Mouse (Mus musculus): ENCODE measurements around the gene Notch2.

DNA sequence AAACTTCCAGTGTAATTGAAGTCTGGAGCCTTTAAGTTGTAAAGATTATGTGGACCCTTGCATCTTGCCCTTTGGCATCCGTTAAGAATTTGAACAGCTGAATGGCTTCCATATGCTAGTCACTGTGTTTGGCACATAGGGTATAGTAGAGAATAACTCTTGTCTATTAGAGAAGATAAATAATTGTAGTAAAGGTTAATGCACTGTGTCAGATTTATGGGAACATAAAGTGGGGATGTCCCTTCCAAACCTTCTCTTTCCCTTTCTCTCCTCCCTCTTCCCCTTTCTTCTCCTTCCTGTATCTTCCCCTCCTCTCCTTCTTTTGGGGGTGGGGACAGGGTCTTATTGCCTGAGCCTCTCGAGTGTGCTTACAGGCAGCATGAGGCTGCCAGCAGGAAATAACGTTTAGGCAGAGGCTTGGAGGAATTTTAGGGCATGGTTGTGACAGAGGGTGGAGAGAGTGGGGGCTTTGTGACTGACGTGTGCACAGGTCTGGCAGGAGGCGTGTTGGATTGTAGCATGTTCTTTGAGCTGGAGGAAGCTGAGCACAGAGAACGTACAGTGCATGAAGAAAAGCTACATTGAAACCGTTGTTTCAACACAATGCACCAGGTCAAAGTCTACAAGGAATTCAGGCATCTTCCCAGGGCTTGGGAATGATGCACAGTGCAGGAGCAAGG, 47.8 kb downstream of the Notch2 start:
- TF ChIP-seq TAL1 (IDR thresholded peaks at IDR 0.05; ENCODE audit: low read length), result no peak
- no peak for TF ChIP-seq GATA1 (IDR thresholded peaks at IDR 0.05; ENCODE audit: low read length)

Measured in erythroblast, embryonic 14.5 days (primary cell).